Mouse (Mus musculus) layer of hippocampus, adult 11-12 months (tissue): ENCODE measurements around the gene Htr7.

Experiments used
- DNase-seq: peaks from one replicate; pipeline ENCODE4 v3.0.0; 2022; ENCODE audit warnings: low spot score

The Htr7 gene

DNA sequence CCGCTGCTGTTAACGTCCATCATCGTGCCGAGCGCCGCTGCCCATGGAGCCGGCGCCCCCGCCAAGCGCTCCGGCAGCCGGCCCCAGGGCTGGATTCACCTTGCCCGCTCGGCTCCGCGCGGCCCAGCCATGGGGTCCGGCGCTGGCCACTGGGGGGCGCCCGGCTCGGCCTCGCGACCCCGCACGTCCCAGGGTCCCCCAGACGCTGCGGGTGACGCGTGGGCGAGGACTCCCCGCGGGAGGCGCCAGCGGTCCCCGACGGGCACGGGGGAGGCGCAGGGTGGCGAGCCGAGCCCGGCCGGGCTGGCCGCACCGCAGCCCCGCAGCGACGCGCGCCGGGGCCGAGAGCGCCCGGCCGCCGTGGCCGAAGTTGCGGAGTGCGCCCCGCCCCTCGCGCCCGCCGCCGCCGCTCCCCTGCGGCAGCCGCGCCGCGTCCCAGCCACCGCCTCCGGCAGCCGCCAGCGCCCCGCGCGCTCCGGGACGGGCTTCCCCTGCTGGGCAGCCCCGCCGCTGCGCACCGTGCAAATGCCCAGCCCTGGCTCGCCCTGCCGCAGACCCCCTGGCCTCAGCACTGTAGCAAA, at the start of gene Htr7:
TSS of gene Htr7 (minus strand) at position 277 of the 581 bp plus-strand sequence.
- DNase-seq = peak; percentile 21

DNA sequence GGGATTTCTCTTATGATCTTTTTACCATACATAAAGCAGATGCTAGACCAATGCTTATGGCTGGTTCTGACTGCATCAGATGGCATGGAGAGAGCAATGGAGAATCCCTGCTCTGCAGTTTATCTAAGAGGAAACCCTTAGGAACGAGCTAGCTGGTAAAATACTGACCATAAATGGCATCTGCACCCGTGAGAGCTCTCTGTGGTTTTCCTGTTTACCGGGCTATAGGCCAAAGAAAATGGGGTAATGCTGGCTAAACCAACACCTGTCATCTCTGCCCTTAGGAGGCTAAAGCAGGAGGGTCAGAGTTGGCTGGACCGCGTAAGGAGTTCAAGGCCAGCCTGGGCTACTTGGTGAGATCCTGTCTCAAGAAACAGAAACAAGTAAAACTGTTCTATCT, 46.6 kb upstream of the Htr7 start:
- no peak for DNase-seq

DNA sequence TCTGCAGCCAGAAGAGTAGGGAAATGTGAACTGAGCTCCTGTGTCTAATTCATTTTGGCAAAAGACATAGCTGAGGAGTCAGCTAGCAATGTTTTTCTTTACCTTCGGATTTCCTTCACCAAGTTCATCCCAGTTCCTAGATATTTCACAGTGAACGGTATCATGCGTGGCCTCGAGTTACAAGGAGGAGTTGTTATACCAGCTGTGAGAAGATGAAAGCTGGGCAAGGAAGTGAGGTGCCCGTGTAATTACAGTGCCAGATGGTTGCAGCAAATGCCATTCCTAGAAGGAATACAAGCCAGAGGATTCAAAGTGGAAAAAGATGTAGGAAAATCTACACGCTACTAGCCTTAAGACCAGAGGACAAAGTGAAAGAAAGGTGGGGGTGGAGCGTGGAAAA, 41.6 kb upstream of the Htr7 start:
- DNase-seq = no peak

DNA sequence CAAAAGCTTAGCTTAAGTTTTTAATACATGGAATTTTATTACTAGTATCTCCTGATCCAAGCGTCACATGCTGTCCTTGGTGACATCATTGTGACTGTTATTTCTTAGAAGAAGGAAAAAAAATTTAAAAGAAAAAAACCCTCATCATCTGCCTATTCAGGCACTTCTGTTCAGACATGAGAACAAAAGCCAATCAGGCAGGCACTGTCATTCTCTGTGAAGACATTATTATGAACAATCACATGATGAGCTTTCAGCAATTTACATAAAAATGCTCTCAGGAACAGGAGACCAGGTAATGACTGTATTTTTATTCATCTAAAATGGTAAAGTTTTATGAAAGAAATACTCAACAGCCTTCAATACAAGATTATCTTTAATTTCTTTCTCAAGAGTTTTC, 41.0 kb upstream of the Htr7 start:
- DNase-seq = no peak

DNA sequence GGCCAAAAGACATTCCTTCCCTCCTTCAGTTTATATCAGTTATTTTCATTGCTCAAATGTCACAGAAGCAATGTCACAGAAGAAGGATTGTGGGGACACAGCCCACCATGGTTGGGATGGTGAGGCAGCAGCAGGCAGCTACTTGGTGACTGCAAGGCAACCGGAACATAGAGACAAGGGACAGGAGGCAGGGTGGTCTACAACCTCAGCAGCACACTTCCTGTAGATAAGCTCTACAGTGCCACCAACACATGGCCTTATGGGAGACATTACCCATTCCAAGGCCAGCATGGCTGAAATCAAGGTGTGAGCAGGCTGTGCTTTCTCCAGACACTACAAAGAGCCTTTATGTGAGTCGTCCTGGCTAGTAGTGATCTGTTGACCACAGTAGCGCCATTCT, 39.9 kb upstream of the Htr7 start:
- no peak for DNase-seq

DNA sequence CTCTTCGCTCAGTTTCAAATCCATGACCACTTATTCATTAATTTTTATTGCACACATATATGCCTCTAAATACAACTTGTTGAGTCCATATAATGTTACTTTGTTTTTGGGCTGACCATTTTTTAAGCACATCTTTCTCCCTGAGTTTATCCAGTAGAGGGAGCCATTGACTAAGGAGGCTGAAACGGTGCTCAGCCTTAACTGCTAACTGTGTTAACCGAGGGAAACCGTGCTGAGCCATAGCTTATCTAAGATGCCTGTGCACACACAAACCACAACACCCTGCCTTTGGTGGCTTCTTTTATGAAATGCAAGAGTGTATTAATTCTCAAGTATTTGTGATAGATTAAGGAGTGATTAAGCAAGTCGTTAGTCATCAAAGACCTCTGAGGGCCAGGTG, 33.5 kb upstream of the Htr7 start:
- DNase-seq = no peak

DNA sequence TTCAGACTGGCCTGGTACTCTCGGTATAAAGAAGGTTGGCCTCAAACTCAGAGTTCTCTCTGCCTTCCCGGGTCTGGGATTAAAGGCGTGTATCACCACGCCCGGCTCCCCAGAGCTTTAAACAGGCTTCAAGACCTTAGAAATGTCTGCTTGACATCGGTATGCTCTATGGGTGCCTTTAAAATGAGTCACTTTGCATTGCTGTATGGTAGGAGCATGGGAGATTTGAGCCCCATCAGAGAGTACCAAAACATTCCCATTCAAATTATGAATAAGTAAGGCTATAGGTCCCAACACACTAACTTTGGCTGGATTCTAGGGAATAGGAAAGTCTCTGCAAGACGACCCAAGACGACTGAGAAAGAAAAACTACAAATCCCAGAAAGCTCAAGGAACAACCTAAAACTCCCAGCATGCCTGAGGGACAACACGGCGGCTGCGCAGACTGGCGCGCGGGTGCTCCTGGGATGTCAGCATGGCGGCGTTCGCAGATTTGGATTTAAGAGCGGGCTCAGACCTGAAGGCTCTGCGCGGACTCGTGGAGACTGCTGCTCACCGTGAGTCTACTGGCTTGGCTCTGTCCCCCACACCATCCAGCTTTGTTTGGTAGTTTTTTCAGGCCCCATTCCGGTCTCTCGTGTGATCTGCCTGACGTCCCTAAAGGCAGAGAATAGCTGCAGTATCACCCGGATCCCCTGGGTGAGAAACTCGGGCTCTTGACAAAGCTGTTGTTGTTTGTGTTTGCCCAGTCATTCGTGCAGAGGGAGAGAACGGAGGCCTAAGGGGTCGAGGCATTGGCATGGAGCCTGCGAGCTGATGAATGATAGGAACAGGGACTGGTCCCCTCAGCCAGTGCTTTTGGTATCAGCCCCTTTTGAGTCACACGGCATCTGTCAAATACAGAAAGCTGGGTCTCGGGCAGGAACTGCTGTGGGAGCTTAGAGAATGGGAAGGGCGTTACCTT, 26.2 kb upstream of the Htr7 start, which contains the start of gene Rpp30:
TSS of gene Rpp30 (plus strand) at position 455 of the 964 bp plus-strand sequence.
- DNase-seq = peak; percentile 86

DNA sequence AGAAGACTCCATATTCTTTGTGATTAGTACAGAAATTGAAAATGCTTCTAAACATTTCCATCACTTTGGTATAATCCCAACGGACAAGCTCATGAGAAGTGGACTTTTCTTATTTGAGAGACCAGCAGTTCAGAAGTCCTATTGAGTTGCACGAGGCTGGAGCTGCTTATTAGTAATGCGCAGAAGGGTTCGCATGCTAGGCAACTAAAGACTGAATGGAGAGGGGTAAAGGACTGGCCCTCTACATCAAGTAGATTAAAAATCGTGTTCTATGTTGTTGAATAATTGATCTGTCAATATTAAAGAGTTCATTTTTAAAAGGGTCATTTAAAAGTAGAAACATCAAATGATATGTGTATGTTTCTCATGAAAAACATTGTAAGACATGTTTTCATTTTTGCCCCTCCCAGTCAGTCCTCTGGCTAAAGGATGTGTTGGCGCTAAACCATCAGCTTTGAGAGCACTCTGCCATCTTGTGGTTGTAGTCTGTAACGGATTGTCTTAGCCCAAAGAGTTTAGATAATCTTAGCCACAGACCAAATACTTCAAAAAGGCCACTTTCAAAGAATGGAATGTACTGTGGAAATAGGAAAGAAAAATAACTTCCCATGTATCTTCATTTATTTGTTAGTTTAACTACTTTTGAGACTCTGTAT, 25.4 kb upstream of the Htr7 start:
- peak; percentile 66 for DNase-seq

DNA sequence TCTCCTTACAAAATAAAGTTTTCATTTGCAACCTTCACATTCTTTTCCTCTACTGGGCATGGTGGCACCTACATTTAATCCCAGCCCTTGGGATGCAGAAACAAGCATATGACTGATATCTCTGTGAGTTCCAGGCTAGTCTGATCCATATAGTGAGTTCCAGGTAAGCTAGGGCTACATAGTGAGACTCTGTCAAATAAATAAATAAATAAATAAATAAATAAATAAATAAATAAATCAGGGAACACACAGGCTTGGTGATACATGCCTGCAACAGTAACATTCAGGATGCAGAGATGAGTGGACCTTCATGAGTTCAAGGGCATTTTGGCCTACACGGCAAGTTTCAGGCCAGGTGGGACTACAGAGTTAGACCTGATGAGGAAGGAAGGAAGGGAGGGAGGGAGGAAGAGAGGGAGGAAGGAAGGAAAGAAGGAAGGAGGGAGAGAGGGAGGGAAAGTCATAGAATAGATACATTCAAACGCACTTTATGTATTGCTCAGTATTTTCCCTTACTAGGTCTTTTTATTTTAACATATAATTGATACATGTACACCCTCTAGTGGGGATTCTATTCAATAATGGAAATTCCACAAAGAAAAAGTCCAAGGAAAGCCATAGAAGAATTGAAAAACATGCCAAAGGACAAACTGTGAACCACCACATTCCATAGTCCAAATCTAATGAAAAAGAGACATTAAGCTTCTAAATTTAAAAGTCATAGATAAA, 5.7 kb upstream of the Htr7 start:
- no peak for DNase-seq

DNA sequence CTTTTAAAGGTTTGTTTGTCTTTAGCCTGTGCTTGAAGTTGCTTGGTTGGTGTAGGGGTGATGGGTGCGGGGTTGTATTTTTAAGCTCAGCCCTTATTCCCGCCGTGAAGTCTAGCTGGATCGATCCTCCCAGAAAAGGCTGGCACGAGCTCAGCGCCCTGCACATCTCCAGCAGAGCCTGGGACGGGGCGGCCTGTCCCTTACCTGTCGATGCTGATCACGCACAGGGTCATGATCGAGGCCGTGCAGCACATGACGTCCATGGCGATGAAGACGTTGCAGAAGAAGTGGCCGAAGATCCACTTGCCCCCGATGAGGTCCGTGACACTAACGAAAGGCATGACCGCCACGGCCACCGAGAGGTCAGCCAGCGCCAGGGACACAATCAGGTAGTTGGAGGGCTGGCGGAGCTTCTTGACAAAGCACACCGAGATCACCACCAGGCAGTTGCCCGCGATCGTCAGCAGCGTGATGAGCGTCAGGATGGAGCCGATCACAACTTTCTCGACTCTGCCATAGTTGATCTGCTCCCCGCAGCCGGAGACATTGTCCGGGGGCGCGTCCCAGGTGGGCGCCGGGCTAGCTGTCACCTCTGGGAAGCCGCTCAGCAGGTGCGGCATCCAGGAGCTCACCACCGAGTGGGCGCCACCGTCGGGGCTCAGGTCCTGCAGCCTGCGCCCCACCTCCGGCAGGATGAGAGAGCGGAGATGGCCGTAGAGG, 645 bp downstream of the Htr7 start:
- DNase-seq = peak; percentile 8

DNA sequence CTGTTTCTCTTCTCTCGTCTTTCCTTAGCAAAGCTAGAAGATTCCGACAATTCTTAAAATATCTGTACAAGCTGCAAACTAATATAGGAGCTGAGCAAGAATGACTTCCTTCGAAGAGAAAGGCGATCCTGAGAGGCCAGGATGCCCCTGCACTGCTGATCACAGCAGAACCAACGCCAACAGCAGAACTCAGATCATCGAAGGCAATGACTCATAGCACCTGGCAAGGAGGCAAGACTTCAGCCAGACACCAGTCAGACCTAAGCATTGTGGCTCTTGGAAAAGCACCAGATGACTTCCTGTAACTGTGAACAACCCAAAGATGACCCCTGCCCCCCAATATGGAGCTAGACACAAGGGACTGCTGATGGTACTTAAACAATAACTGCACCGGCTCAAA, 11.3 kb downstream of the Htr7 start:
- no peak for DNase-seq

DNA sequence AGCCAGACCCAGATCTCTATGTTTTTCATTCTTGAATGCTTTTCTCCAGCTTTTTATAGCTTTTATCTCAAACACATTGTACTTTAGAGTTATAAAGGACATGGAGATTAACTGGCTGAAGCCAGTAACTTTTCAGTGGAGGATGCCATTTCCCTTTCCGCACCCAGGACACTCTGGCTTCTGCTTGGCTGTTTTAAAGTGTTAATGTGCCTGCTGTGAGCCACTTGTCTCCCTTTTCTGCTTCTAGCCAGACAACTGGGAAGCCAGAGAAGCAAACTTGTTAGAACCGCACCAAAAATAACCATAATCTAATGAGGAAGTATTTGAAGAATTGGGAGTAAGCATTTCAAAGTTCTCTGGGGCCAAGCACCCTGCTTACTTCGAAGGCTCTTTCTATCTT, 42.5 kb downstream of the Htr7 start:
- DNase-seq = no peak

DNA sequence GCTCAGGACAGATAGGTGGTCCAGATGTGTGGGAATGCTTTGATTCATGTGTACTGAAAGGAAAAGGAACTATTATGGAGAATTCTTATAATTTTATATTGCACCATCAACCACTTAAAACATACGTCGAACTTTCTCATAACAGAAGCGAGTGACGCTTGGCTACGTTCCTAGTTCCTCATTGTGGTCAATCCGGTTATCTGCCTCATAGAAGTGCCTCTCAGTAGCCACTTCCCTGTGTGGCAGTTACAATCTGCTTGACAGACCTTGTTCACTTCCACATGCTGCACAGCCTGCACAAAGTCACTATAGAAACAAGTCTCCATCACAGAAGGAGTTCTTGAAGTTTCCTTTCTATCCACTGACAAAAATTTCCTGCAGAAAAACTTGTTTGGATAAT, 51.0 kb downstream of the Htr7 start:
- no peak for DNase-seq

DNA sequence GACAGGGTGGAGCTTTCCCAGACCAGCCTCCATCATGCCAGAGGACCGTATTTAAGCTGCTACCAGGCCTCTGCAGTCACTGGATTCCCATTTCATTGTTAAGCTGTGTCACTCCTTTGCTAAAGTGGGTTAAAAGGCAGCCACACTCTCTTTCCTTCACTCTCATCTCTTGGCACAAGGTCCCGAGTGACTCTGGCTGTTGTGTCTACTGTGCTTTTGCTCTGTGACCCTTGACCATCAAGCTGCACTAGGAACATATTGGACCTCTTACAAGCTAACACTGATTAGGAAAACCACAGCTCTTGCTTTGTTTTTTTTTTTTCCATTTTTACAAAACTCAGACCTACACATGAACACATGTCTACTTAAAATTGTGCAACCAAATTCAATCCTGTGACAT, 52.3 kb downstream of the Htr7 start:
- DNase-seq = no peak

DNA sequence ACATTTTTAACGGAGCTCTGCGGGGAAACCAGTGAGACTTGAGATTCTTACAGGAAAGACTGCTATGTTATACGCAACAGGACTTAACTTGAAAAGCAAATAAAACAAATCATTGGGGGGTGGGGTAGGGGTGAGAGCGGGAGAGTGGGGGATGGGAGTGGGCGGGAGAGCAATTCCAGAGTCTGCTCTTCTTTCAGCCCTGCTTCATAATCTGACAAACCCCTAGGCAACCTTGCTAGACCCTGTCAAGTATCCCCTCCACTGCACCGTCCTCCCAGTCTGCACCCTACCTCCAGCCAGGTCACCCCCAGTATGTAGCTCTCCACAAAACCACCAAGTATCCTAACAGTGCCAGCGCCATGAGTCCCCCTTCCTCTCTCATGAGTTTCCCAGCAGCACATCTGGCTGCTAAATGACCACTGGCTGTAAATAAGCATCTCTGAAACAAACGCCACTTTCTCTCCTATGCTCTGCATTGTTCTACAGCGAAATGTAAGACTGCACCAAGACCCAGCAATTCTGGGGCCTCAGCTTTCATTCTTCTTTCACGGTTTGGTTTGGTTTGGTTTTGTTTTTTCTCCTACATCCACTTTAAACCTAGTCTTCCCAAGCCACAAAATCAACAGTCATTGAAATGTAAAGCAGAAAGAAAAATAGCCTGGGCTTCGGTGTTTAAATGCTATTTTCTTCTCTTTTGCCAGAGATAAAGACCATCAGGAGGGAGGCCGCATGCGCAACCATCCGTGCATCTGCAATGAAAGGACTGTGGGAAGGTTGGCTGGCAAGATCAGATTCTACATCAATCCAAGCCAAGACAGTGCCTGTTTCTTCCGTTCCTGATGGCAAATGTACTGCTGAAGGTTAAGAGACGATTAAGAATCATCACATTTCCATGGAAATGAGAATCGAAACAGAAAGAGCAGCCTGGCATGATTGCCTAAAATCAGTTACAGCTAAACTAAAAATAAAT, 54.5 kb downstream of the Htr7 start:
- DNase-seq = peak; percentile 26

DNA sequence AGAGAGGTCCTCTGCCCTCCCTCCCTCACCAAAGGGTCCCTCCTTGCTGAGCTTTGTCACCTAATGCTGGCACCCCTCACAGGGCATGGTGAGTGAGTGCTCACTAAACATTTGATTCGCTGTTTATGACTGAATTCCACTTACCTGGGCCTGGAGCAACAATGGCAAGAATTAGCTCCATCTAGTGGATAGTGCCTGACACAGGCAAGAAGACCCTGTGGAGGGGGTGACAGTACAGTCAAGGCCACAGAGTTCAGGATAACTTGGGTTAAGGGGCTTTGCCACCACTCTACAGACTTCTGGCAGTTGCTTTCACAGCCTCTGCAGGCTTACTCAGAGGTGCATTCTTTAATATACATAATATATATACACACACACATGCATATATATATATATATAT, 55.8 kb downstream of the Htr7 start:
- no peak for DNase-seq

DNA sequence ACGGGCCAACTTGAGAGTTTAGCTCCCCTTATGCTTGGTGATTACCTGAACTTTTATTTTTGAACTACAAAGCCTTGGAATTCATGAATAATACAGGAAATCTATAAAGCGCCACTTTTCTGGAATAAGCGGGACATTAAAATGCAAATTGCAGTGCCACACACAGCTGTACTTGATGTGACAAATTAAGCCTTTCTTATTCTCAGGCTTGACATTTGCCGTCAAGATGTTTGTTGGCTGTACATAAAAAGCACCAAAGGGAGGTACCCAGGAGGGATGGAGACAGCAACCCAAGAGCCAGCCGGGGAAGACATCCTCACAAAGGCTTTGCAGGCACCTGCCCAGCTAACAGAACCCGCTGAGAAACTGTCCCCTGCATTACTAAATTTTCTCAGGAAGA, 56.4 kb downstream of the Htr7 start:
- no peak for DNase-seq

DNA sequence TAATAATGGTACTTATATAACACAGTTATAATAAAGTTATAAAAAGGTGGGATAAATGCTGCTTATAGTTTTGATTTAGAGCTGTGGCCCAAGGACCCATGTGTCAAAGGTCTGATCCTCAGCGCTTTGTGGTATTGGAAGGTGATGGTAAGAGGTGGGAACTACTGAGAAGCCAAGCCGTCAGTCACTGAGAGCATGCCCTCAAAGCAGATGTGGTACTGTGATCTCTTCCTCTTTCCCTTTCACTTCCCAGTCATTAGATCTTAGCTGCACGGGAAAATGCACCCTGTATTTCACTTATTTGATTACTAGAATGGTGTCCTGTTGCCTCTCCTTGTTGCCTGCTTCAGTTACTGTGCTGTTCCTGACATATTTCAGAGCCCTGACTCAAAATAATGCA, 59.9 kb downstream of the Htr7 start:
- no peak for DNase-seq

DNA sequence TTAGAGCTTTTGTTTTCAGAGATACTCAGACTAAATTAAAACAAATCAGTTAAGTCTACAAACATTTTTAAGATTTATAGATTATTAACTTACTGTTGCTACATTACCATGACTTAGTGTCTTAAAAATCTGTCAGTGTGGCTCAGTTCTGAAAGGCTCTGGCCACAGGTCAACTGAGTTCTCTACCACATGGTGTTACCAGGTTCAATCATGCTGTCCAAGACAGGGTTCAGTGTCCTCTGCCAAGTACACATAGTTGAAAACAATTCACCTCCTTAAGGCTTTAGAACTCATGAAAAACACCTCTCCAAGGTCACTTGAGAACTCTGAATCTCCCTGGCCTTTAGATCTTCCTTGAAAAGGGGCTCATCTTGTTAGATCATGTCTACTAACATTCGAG, 69.8 kb downstream of the Htr7 start:
- DNase-seq = no peak

DNA sequence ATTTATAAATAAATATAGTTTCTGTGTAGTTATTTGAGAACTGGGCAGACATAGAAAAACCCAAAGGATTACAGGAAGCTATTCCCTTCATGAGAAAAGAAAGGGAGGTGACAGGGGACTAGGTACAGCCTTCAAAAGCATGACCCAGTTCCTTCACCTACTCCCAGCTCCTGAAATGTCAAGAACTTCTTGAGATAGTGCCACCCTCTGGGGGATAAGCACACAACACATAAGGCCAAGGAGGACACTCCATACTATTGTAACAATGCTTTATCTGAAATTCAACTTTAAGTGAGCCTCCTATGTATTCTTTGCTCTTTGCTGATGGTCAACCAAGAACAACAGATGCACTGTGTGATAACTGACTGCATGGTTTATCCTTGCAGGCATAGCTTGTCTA, 82.6 kb downstream of the Htr7 start:
- DNase-seq = no peak

DNA sequence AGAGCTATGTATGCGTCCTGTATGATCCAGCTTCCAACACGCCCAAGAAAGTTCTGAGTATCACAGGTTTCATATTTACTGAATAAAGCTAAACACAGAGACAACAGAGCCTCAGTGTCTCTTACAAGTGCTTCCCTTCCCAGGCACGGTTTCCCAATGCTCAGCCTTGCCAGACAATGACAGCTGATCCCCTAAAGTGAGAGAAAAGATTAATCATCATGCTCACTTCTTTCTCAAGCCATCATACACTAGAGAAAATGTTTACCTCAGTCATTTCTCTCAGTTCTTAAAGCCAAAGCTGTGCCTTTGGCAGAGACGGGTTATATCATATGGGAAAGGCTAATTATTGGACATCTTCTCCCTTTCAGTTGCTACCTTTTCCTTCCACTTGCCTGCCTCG, 99.7 kb downstream of the Htr7 start:
- no peak for DNase-seq
